In genomic region chr2:58316186-58316585, GRCm38 (mm10) we compare ENCODE assay signal across 18 mouse cellular contexts. TPM values are rescaled to one million over a fixed set of nuclear protein-coding genes. Genes with fewer than 3 reads are reported as not detected.
"Had no signal": no experiment of that assay in that cellular context is flagged by ENCODE, and none has a peak within 500 bp of the region (broad histone marks: within the 10 kb centered on the region; RNA-seq: fewer than 3 reads in every experiment).

No protein-coding gene starts in this region.

- H3K36me3 ChIP-seq: liver, embryonic 13.5 days; midbrain, embryonic 12.5 days; midbrain, embryonic 15.5 days; neural tube, embryonic 12.5 days; neural tube, embryonic 15.5 days had no signal

- H3K9me3 ChIP-seq: liver, embryonic 13.5 days; midbrain, embryonic 12.5 days; midbrain, embryonic 15.5 days; neural tube, embryonic 12.5 days; neural tube, embryonic 15.5 days had no signal

- ATAC-seq: intestine, postnatal 0 days; midbrain, embryonic 15.5 days had no signal

- H3K27me3 ChIP-seq: liver, embryonic 13.5 days; midbrain, embryonic 12.5 days; midbrain, embryonic 15.5 days; neural tube, embryonic 12.5 days; neural tube, embryonic 15.5 days had no signal

- H3K4me3 ChIP-seq: liver, embryonic 13.5 days; midbrain, embryonic 12.5 days; midbrain, embryonic 15.5 days; neural tube, embryonic 12.5 days; neural tube, embryonic 15.5 days had no signal

- H3K27ac ChIP-seq: kidney, postnatal 0 days; liver, embryonic 13.5 days; macrophage; midbrain, embryonic 12.5 days; midbrain, embryonic 15.5 days; neural tube, embryonic 12.5 days; neural tube, embryonic 15.5 days had no signal

- H3K4me2 ChIP-seq: liver, embryonic 13.5 days; midbrain, embryonic 12.5 days; midbrain, embryonic 15.5 days; neural tube, embryonic 12.5 days; neural tube, embryonic 15.5 days had no signal

- H3K9ac ChIP-seq: liver, embryonic 13.5 days; midbrain, embryonic 12.5 days; midbrain, embryonic 15.5 days; neural tube, embryonic 12.5 days; neural tube, embryonic 15.5 days had no signal

- DNase-seq: kidney, adult 2 months; kidney, postnatal 25 days; liver, embryonic 13.5 days; lung, adult 2 months; lung, postnatal 14 days; right cerebral cortex, adult 18-20 months; right cerebral cortex, postnatal 14 days; right cerebral cortex, postnatal 4 days; thymus, postnatal 25 days had no signal

- H3K4me1 ChIP-seq: liver, embryonic 13.5 days; midbrain, embryonic 12.5 days; midbrain, embryonic 15.5 days; neural tube, embryonic 12.5 days; neural tube, embryonic 15.5 days had no signal

RNA-seq across cellular contexts. Expression of gene Acvr1c, which starts 41.5 kb away (rescaled TPM):
- polyA plus RNA-seq: limb, embryonic 11.5 days; liver, adult 2 months; liver, embryonic 13.5 days; macrophage had no signal
